Mouse (Mus musculus) spleen, adult 12 weeks (tissue): ENCODE measurements around the gene Acss2.
"Not testable (repeated sequence)": the region's sequence is repeated elsewhere in the genome, so short reads cannot be mapped to it uniquely, and the experiment has no call there.

Experiments used
- DNase-seq: peaks from one replicate; pipeline ENCODE4 v3.0.0; 2022; ENCODE audit warnings: low spot score

The Acss2 gene

GRCm38 (mm10) chr2:155538463-155539057 lies 20.8 kb downstream of the Acss2 start:
- not testable (repeated sequence) for DNase-seq

- no peak for DNase-seq
Measured at GRCm38 (mm10) chr2:155539696-155540095, 21.9 kb downstream of the Acss2 start.

- no peak for DNase-seq
Measured at GRCm38 (mm10) chr2:155540822-155541458, 23.2 kb downstream of the Acss2 start.

GRCm38 (mm10) chr2:155546955-155547354 lies 29.2 kb downstream of the Acss2 start:
- DNase-seq = no peak

- no peak for DNase-seq
Measured at GRCm38 (mm10) chr2:155552336-155552735, 34.6 kb downstream of the Acss2 start.

- peak; percentile 5 for DNase-seq
Measured at GRCm38 (mm10) chr2:155552949-155553354, 35.2 kb downstream of the Acss2 start.

- DNase-seq = no peak
Measured at GRCm38 (mm10) chr2:155554426-155554985, 36.8 kb downstream of the Acss2 start.

- DNase-seq = no peak
Measured at GRCm38 (mm10) chr2:155562209-155562608, 44.5 kb downstream of the Acss2 start.

GRCm38 (mm10) chr2:155562934-155563333 lies 45.2 kb downstream of the Acss2 start:
- DNase-seq = no peak

GRCm38 (mm10) chr2:155567751-155568150 lies 50.0 kb downstream of the Acss2 start:
- no peak for DNase-seq

- no peak for DNase-seq
Measured at GRCm38 (mm10) chr2:155569223-155569807, 51.6 kb downstream of the Acss2 start.

GRCm38 (mm10) chr2:155573001-155573400 lies 55.3 kb downstream of the Acss2 start:
- DNase-seq = no peak

- no peak for DNase-seq
Measured at GRCm38 (mm10) chr2:155573996-155574395, 56.2 kb downstream of the Acss2 start.

- DNase-seq = no peak
Measured at GRCm38 (mm10) chr2:155574700-155575099, 57.0 kb downstream of the Acss2 start.

- no peak for DNase-seq
Measured at GRCm38 (mm10) chr2:155576656-155577055, 58.9 kb downstream of the Acss2 start.

GRCm38 (mm10) chr2:155580331-155580730 lies 62.6 kb downstream of the Acss2 start:
- DNase-seq = no peak

GRCm38 (mm10) chr2:155582384-155582995 lies 64.7 kb downstream of the Acss2 start:
- no peak for DNase-seq

GRCm38 (mm10) chr2:155582996-155583395 lies 65.2 kb downstream of the Acss2 start:
- no peak for DNase-seq

GRCm38 (mm10) chr2:155583927-155584530 lies 66.3 kb downstream of the Acss2 start:
- DNase-seq = no peak

- no peak for DNase-seq
Measured at GRCm38 (mm10) chr2:155585082-155585481, 67.3 kb downstream of the Acss2 start.

GRCm38 (mm10) chr2:155585486-155585885 lies 67.7 kb downstream of the Acss2 start:
- DNase-seq = no peak

- DNase-seq = no peak
Measured at GRCm38 (mm10) chr2:155588136-155588535, 70.4 kb downstream of the Acss2 start.
